33 mouse cellular contexts compared by ENCODE assay signal in the genomic region with DNA sequence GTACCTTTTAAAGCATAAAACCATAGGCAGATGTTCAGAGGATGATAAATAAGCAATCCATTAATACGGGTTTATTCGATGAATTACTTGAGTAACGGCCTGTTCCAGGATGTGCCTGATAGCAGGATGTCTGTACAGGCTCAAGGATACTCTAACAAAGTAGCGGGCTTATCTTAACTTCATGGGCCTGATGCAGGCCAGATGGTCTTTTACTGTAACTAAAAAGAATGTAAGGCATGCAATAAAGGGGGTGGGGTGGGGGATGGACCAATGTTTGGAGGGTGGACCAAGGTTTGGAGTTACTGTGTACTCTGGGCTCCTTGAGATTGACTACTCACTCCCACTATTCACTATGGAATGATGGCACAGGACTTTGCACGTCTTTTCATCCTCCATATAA. TPM values are rescaled to one million over a fixed set of nuclear protein-coding genes. Genes with fewer than 3 reads are reported as not detected.
A peak's percentile ranks its signal among the peaks of the same experiment; 100 is the strongest.
DNase-seq lines count a peak whose midpoint lies in the region; ATAC-seq and TF ChIP-seq lines count a peak whose summit lies in the region.
"Had no signal": no experiment of that assay in that cellular context is flagged by ENCODE, and none has a peak within 500 bp of the region (broad histone marks: within the 10 kb centered on the region; RNA-seq: fewer than 3 reads in every experiment).

No protein-coding gene starts in this region.

- 47% methylated on average over 5 of the region's 5 CpGs for WGBS in heart, embryonic 12.5 days

- no peak for TF ChIP-seq POLR2A in testis, adult 2 months (IDR thresholded peaks at IDR 0.05; ENCODE audit: control insufficient read depth, low read depth, low read length)

- no peak for DNase-seq in heart, postnatal 25 days (ENCODE audit: low spot score)
- DNase-seq in kidney, postnatal 4 days, result peak; percentile 1 to 2
- no peak for DNase-seq in kidney, adult 18-20 months
- no peak for DNase-seq in testis, postnatal 10 days (ENCODE audit: low spot score)
- DNase-seq in testis, postnatal 14 days (ENCODE audit: low spot score), result peak; percentile 4
- DNase-seq: cerebellum, adult 11 months; cerebellum, adult 9-11 months; gastrocnemius, postnatal 10 days; heart, adult 11 months; kidney, adult 2 months; layer of hippocampus, adult 9-11 months; liver, embryonic 13.5 days had no signal

- no peaks in the 10 kb centered on the region for H3K27me3 ChIP-seq in heart, embryonic 12.5 days (replicated peaks)
- no peaks in the 10 kb centered on the region for H3K27me3 ChIP-seq in testis, adult 2 months (ENCODE audit: control insufficient read depth, insufficient read depth, low read length)
- H3K27me3 ChIP-seq: hindbrain, embryonic 15.5 days; liver, embryonic 13.5 days; neural tube, embryonic 15.5 days; stomach, embryonic 15.5 days had no signal

- no peak for TF ChIP-seq CTCF in testis, adult 2 months (IDR thresholded peaks at IDR 0.05; ENCODE audit: control insufficient read depth, insufficient read depth, insufficient replicate concordance, low read depth, low read length)

- H3K9me3 ChIP-seq in heart, embryonic 12.5 days (replicated peaks), result no peaks in the 10 kb centered on the region
- H3K9me3 ChIP-seq: forebrain, embryonic 10.5 days; hindbrain, embryonic 15.5 days; liver, embryonic 13.5 days; neural tube, embryonic 15.5 days; stomach, embryonic 15.5 days had no signal

- no peak overlapping the region for H3K9ac ChIP-seq in heart, embryonic 12.5 days
- H3K9ac ChIP-seq: hindbrain, embryonic 15.5 days; liver, embryonic 13.5 days; neural tube, embryonic 15.5 days; stomach, embryonic 15.5 days had no signal

- H3K4me1 ChIP-seq in heart, embryonic 12.5 days (replicated peaks), result no peaks in the 10 kb centered on the region
- no peaks in the 10 kb centered on the region for H3K4me1 ChIP-seq in testis, adult 2 months (ENCODE audit: control insufficient read depth, insufficient read depth, low read length)
- H3K4me1 ChIP-seq: forebrain, embryonic 10.5 days; hindbrain, embryonic 15.5 days; liver, embryonic 13.5 days; neural tube, embryonic 15.5 days; stomach, embryonic 15.5 days had no signal

- no peaks in the 10 kb centered on the region for H3K36me3 ChIP-seq in heart, embryonic 12.5 days
- H3K36me3 ChIP-seq in testis, adult 2 months (ENCODE audit: control insufficient read depth, insufficient read depth, low read length), result no peaks in the 10 kb centered on the region
- H3K36me3 ChIP-seq: forebrain, embryonic 10.5 days; hindbrain, embryonic 15.5 days; liver, embryonic 13.5 days; neural tube, embryonic 15.5 days; stomach, embryonic 15.5 days had no signal

- H3K27ac ChIP-seq in heart, embryonic 12.5 days (ENCODE audit: poor library complexity, severe bottlenecking), result no peak overlapping the region
- 0 out of 2 replicates have a peak overlapping the region, but pooled peaks have one; percentile 29 for H3K27ac ChIP-seq in testis, adult 2 months (ENCODE audit: control insufficient read depth, insufficient read depth, low read depth, low read length)
- H3K27ac ChIP-seq: forebrain, embryonic 10.5 days; hindbrain, embryonic 15.5 days; left cerebral cortex, adult 2 months; liver, embryonic 13.5 days; neural tube, embryonic 15.5 days; stomach, embryonic 15.5 days had no signal

- no peak overlapping the region for H3K4me2 ChIP-seq in heart, embryonic 12.5 days
- H3K4me2 ChIP-seq: hindbrain, embryonic 15.5 days; liver, embryonic 13.5 days; midbrain, embryonic 11.5 days; neural tube, embryonic 15.5 days; stomach, embryonic 15.5 days had no signal

- ATAC-seq in heart, embryonic 12.5 days (ENCODE audit: insufficient number of reproducible peaks, low FRiP score), result peak; percentile 68; the same call in 1 of the 2 replicates
- no peak for ATAC-seq in monocyte, adult 5-6 weeks (replicated peaks; ENCODE audit: insufficient number of reproducible peaks, low FRiP score, low TSS enrichment, poor library complexity, severe bottlenecking)
- ATAC-seq: forebrain, embryonic 16.5 days; lung, postnatal 0 days had no signal

- no peak overlapping the region for H3K4me3 ChIP-seq in heart, embryonic 12.5 days
- H3K4me3 ChIP-seq in testis, adult 2 months (ENCODE audit: control insufficient read depth, low read depth, low read length), result no peak overlapping the region
- H3K4me3 ChIP-seq: forebrain, embryonic 10.5 days; hindbrain, embryonic 15.5 days; left cerebral cortex, adult 2 months; liver, embryonic 13.5 days; neural tube, embryonic 15.5 days; stomach, embryonic 15.5 days had no signal

- intact Hi-C loops in heart, postnatal 25 days (cut with DNase I), result no loop called here

RNA-seq across cellular contexts. Expression of a gene that starts 42.7 kb away (rescaled TPM):
- polyA plus RNA-seq in heart, embryonic 12.5 days (2016; fragmentation: Nextera tagmentation; extraction: Ambion mirVana), result not detected in 2 replicates
- not detected for total RNA-seq in heart, postnatal 25 days (2021)
- 17.7 and 24.5 TPM in 2 replicates for polyA plus RNA-seq in testis, adult 2 months (2012; rRNA removed)
- total RNA-seq in monocyte, adult 5-6 weeks (2017), result not detected in 3 replicates
- total RNA-seq: adrenal gland, adult 18-20 months; adrenal gland, postnatal 4 days; ES-E14; gastrocnemius, postnatal 10 days; hematopoietic stem cell, adult 5-6 weeks; left cerebral cortex, adult 2 months; left cerebral cortex, postnatal 36 days; midbrain, postnatal 0 days had no signal
- polyA plus RNA-seq: cortical plate, adult 2 months; forebrain, embryonic 10.5 days; forebrain, embryonic 16.5 days; heart, embryonic 14.5 days; hindbrain, embryonic 15.5 days; kidney, adult 2 months; large intestine, adult 2 months; liver, embryonic 13.5 days; lung, postnatal 0 days; midbrain, embryonic 11.5 days; midbrain, postnatal 0 days; neural tube, embryonic 15.5 days; stomach, embryonic 15.5 days; urinary bladder, adult 2 months had no signal

RNA-seq across cellular contexts. Expression of a gene that starts 42.8 kb away (rescaled TPM):
- 4.4 and 5.6 TPM in 2 replicates for polyA plus RNA-seq in heart, embryonic 12.5 days (2016; fragmentation: Nextera tagmentation; extraction: Ambion mirVana)
- total RNA-seq in heart, postnatal 25 days (2021), result 10 to 100 TPM; 15.4 to 15.5 TPM
- 16.5 and 18.7 TPM in 2 replicates for polyA plus RNA-seq in testis, adult 2 months (2012; rRNA removed)
- total RNA-seq in monocyte, adult 5-6 weeks (2017), result not detected in 3 replicates
- total RNA-seq: hematopoietic stem cell, adult 5-6 weeks; left cerebral cortex, adult 2 months; left cerebral cortex, postnatal 36 days; midbrain, postnatal 0 days had no signal
- polyA plus RNA-seq: forebrain, embryonic 10.5 days; hindbrain, embryonic 15.5 days; liver, embryonic 13.5 days; lung, postnatal 0 days; stomach, embryonic 15.5 days had no signal

RNA-seq across cellular contexts. Expression of a gene that starts 57.7 kb away (rescaled TPM):
- polyA plus RNA-seq in heart, embryonic 12.5 days (2016; fragmentation: Nextera tagmentation; extraction: Ambion mirVana), result 9.7 TPM in 2 replicates
- 1 to 10 TPM in 1 of 2 experiments, under 1 TPM in 1; 0.84 to 1.7 TPM for total RNA-seq in heart, postnatal 25 days (2021)
- 0.45 and 0.59 TPM in 2 replicates for polyA plus RNA-seq in testis, adult 2 months (2012; rRNA removed)
- total RNA-seq in monocyte, adult 5-6 weeks (2017), result 1.8 to 3.4 TPM in 2 of 3 replicates, not detected in the other

Comparison
In these comparisons a context has a peak if more than half of its experiments do, and no peak if none do; other contexts are left out.
1. DNase-seq: peak in kidney, postnatal 4 days (2 of 2) and testis, postnatal 14 days (single experiment); none in heart, postnatal 25 days (single experiment), kidney, adult 18-20 months (single experiment) and testis, postnatal 10 days (single experiment).
2. RNA of a gene that starts 42.8 kb away (total RNA-seq): 15.4 to 15.5 TPM in heart, postnatal 25 days; not detected in monocyte, adult 5-6 weeks; every median in the first group is over 10 times any median in the second.